Mouse (Mus musculus) heart, postnatal 0 days (tissue): ENCODE results near the gene Sept6.

ENCODE experiments used
- CTCF ChIP-seq: IDR thresholded peaks from 2 replicates; pipeline ENCODE4 v1.5.1; 2016; ENCODE audit warnings: antibody characterized with exemption, control low read depth, low read depth
- EP300 ChIP-seq: IDR thresholded peaks from 2 replicates; pipeline ENCODE4 v1.6.1; 2016; ENCODE audit warnings: antibody characterized with exemption, low read depth

DNA sequence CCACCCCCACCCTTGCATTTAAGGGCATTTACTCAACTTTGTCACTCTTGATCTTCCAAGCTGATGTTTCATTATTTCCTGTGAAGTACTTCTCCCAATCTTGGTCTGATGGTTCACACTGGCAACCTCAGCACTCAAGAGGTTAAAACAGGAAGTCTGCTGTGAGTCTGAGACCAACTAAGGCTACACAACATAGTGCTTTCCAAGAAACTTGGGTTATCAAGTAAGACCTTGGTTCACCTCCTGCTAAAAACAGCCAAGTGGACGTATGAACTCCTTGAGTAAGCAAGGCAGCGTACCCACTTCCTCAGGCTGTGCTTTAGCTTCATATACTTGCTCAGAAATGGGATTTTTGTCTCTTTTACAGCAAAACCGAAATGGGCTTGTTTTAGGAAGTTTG lies 121.2 kb downstream of the Sept6 start:
- TF ChIP-seq EP300 (no peak), CTCF (no peak)
